Mouse (Mus musculus) liver, embryonic 14.5 days (tissue): ENCODE measurements around the gene Abcg5.

ENCODE experiments used
- CTCF ChIP-seq: IDR thresholded peaks from 2 replicates; pipeline ENCODE4 v1.5.1; 2016; ENCODE audit warnings: antibody characterized with exemption, low read depth, control low read depth
- EP300 ChIP-seq: IDR thresholded peaks from 2 replicates; pipeline ENCODE4 v1.6.1; 2016; ENCODE audit warnings: antibody characterized with exemption, low read depth

DNA sequence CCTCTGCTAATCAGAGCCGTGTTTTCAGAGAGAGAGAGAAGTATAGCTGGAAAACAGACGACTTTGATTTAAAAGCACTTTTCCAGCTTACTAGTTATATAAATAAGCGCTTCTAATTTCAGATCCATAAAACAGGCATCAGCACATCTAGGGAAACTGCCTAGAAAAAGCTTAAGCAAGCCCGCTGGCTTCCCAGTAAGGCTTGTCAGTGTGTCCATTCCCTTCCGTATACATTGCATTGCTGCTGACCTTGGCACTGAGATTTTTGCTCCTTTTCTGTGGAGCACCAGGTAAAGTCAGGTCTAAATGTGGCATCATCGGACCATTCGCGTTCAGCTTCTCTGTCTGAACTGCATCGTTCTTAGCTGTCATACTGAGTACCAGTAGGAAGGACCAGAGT, 40.5 kb downstream of the Abcg5 start:
- TF ChIP-seq CTCF (no peak), EP300 (no peak)
